Mouse (Mus musculus): ENCODE measurements around the gene 1700020N01Rik. TPM values are rescaled to one million over a fixed set of nuclear protein-coding genes. Genes with fewer than 3 reads are reported as not detected.

Gene 1700020N01Rik
- polyA plus RNA-seq, 1 experiment from 2014 or later: not detected

- DNase-seq: no peak
- Histone ChIP-seq H3K27me3 (ENCODE audit: control insufficient read depth, insufficient read depth, low read length) (no peaks in the 10 kb centered on the region), H3K4me1 (ENCODE audit: control insufficient read depth, insufficient read depth, low read length) (no peaks in the 10 kb centered on the region), H3K27ac (replicated peaks; ENCODE audit: low read depth, low read length) (no peak overlapping the region), H3K4me2 (ENCODE audit: low read length) (no peak overlapping the region), H3K9me3 (ENCODE audit: control insufficient read depth, low read length) (no peaks in the 10 kb centered on the region), H3K9ac (replicated peaks; ENCODE audit: low read length) (no peak overlapping the region), H3K36me3 (ENCODE audit: control insufficient read depth, insufficient read depth, low read length) (no peaks in the 10 kb centered on the region), H3K4me3 (replicated peaks; ENCODE audit: low read depth, low read length) (no peak overlapping the region)
- ATAC-seq (ENCODE audit: low FRiP score, low TSS enrichment): no peak
- 89% methylated on average over 5 of the region's 5 CpGs for WGBS
These were observed 77.2 kb downstream of the 1700020N01Rik start for GRCm38 (mm10) chr10:21670168-21670567.

Other genes with a start within 250 kb of the 1700020N01Rik start
- gene Aldh8a1, start 215.9 kb upstream of the 1700020N01Rik start, polyA plus RNA-seq (2014; fragmentation: Nextera tagmentation; extraction: Ambion mirVana): 0.08 TPM in 1 of 2 replicates, not detected in the other

All from midbrain, embryonic 14.5 days (tissue).